Mouse (Mus musculus): ENCODE data around the gene Dmbx1.

DNA sequence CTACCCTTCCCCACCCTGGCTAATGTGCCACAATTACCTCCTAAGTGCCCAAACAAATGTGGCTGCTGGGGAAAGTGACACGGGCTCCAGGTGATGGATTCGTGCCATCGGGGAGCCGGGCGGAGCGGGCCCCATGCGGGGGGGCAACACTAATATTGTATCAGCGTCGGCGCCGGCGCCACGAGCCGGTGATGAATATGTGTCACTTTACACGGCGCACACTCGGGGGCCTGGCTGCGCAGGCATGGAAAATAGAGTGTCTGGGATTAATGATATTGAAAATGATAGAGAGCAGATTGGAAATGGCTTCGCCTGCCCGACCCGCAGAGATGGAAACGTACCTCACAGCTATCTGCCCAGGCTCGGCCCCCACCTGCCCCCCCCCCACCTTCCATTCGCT, 32.8 kb upstream of the Dmbx1 start:
- no peak for TF ChIP-seq CTCF (IDR thresholded peaks at IDR 0.05; ENCODE audit: low read depth)
- TF ChIP-seq EP300 (IDR thresholded peaks at IDR 0.05; ENCODE audit: low read depth), result no peak

Data from liver, embryonic 14.5 days (tissue).